Mouse (Mus musculus) MEL (cell line): Measurements from ENCODE around the gene Rhox10.

ENCODE experiments used
- CTCF ChIP-seq, 3 experiments: IDR thresholded peaks in 2 of 3; conservative IDR thresholded peaks in 1 of 3; 2 replicates each; pipeline ENCODE4 v1.5.1; 2011 to 2012; ENCODE audit warnings: low read length in 3 of 3, low read depth in 2 of 3, mild to moderate bottlenecking in 2 of 3, improper control_type of control experiment in 1 of 3, inconsistent platforms in 1 of 3, mixed read lengths in 1 of 3, moderate library complexity in 1 of 3; ENCODE audit not compliant: control insufficient read depth in 1 of 3, insufficient read depth in 1 of 3, poor library complexity in 1 of 3, severe bottlenecking in 1 of 3
- EP300 ChIP-seq, 2 experiments: IDR thresholded peaks; 2 replicates each; pipeline ENCODE4 v1.6.1; 2011; ENCODE audit warnings: improper control_type of control experiment in 2 of 2, low read length in 2 of 2, low read depth in 1 of 2, mild to moderate bottlenecking in 1 of 2
- GATA1 ChIP-seq: IDR thresholded peaks from 2 replicates; pipeline ENCODE4 v1.6.1; 2011; ENCODE audit warnings: low read depth, low read length, improper control_type of control experiment
- MAX ChIP-seq: IDR thresholded peaks from 2 replicates; pipeline ENCODE4 v1.6.1; 2011; ENCODE audit warnings: low read length, improper control_type of control experiment
- MXI1 ChIP-seq: IDR thresholded peaks from 2 replicates; pipeline ENCODE4 v1.6.1; 2011; ENCODE audit warnings: mild to moderate bottlenecking, low read depth, low read length, improper control_type of control experiment
- NRF1 ChIP-seq: IDR thresholded peaks from 2 replicates; pipeline ENCODE4 v1.6.1; 2014; ENCODE audit warnings: low read depth, mild to moderate bottlenecking, inconsistent platforms, low read length, improper control_type of control experiment, moderate library complexity; ENCODE audit not compliant: poor library complexity, insufficient read depth, severe bottlenecking
- POLR2A ChIP-seq, 2 experiments: IDR thresholded peaks; 2 replicates each; pipeline ENCODE4 v1.6.1; 2011 to 2012; ENCODE audit warnings: low read length in 2 of 2, mild to moderate bottlenecking in 2 of 2, control low read depth in 1 of 2, improper control_type of control experiment in 1 of 2, low read depth in 1 of 2, moderate library complexity in 1 of 2; ENCODE audit not compliant: control insufficient read depth in 1 of 2, insufficient read depth in 1 of 2, poor library complexity in 1 of 2
- POLR2AphosphoS2 ChIP-seq: IDR thresholded peaks from 2 replicates; pipeline ENCODE4 v1.6.1; 2011; ENCODE audit warnings: low read length, improper control_type of control experiment
- RAD21 ChIP-seq: IDR thresholded peaks from 2 replicates; pipeline ENCODE4 v1.6.1; 2011; ENCODE audit warnings: mild to moderate bottlenecking, low read depth, low read length, improper control_type of control experiment
- SMC3 ChIP-seq: IDR thresholded peaks from 2 replicates; pipeline ENCODE4 v1.6.1; 2011; ENCODE audit warnings: low read depth, low read length, improper control_type of control experiment
- TAL1 ChIP-seq: IDR thresholded peaks from 2 replicates; pipeline ENCODE4 v1.6.1; 2012; ENCODE audit warnings: mild to moderate bottlenecking, inconsistent platforms, low read length, moderate library complexity, mixed read lengths
- TBP ChIP-seq: IDR thresholded peaks from 2 replicates; pipeline ENCODE4 v1.8.0; 2011; ENCODE audit warnings: low read depth, low read length, improper control_type of control experiment
- ZMIZ1 ChIP-seq: IDR thresholded peaks from 2 replicates; pipeline ENCODE4 v1.6.1; 2012; ENCODE audit warnings: low read depth, mild to moderate bottlenecking, inconsistent platforms, low read length, improper control_type of control experiment, moderate library complexity
- ZNF384 ChIP-seq: IDR thresholded peaks from 2 replicates; pipeline ENCODE4 v1.6.1; 2012; ENCODE audit warnings: low read depth, mild to moderate bottlenecking, inconsistent platforms, low read length, improper control_type of control experiment

DNA sequence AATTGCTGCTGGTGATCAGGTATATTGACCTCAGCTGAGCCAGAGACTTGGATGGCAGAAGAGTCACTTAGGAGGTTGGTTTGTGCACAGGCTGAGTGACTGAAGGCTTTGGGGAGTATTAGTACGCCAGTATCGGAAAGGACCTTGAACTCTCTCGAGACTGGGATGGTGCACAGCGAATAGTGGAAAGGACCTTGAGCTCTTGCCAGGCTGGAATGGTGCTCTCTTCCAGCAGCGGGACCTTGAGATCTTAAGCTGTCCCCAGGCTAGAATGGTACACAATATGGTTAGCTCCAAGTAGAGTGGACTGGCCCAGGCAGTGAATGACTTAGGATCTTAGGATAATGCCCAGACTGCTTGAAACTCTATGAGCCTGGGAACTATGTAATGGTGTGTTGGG is 26.6 kb upstream of the Rhox10 start:
- TF ChIP-seq POLR2A (IDR thresholded peaks at IDR 0.05; ENCODE audit: control insufficient read depth in 1 of 2, insufficient read depth in 1 of 2, low read depth in 1 of 2, low read length in 2 of 2, poor library complexity in 1 of 2) (no peak), ZMIZ1 (no peak), NRF1 (no peak), SMC3 (no peak), MXI1 (no peak), EP300 (IDR thresholded peaks at IDR 0.05; ENCODE audit: low read depth in 1 of 2, low read length in 2 of 2) (no peak), CTCF (IDR thresholded peaks at IDR 0.05 in 2 of 3, conservative IDR thresholded peaks at IDR 0.05 in 1 of 3; ENCODE audit: control insufficient read depth in 1 of 3, insufficient read depth in 1 of 3, low read depth in 2 of 3, low read length in 3 of 3, poor library complexity in 1 of 3, severe bottlenecking in 1 of 3) (no peak), POLR2AphosphoS2 (no peak), TBP (no peak), MAX (no peak), ZNF384 (no peak), GATA1 (no peak), TAL1 (no peak), RAD21 (no peak)
